Mouse (Mus musculus) lung, postnatal 36 days (tissue): ENCODE measurements around the gene Vmn1r86.
"Not testable (repeated sequence)": the region's sequence is repeated elsewhere in the genome, so short reads cannot be mapped to it uniquely, and the experiment has no call there.

ENCODE experiments used
- DNase-seq: peaks from one replicate; pipeline ENCODE4 v3.0.0; 2022; ENCODE audit warnings: mixed read lengths

Gene Vmn1r86

GRCm38 (mm10) chr7:13119817-13120216 is at the start of gene Vmn1r86:
Gene Vmn1r86, minus strand, starts transcription at chr7:13119917.
- DNase-seq = no peak

- no peak for DNase-seq
Measured at GRCm38 (mm10) chr7:13159268-13159667, 39.6 kb upstream of the Vmn1r86 start, which contains the start of gene Vmn1r88. Gene Vmn1r88, plus strand, starts transcription at chr7:13159568.

DNA sequence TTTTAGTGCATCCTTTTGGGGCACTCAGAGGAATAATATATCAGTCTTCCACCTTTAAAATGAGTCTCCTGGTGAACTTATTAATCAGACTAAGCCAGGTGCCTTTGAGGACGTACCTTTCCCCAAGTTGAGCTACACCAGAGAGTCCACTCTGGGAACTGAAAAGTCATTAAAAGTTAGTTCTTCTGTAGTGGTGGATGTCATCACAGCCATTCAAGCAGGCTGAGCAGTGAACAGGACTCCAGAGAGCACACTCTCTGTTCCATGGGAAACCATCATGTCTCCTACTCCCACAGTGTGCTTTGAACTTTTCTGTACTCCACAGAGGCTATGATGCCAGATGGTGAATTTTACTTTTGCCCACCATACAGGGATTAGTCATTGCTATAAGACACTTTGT is 20.3 kb upstream of the Vmn1r86 start, which contains the start of gene Vmn1r87:
Gene Vmn1r87 (minus strand): TSS at position 101 of the 400 bp plus-strand sequence.
- DNase-seq = no peak

DNA sequence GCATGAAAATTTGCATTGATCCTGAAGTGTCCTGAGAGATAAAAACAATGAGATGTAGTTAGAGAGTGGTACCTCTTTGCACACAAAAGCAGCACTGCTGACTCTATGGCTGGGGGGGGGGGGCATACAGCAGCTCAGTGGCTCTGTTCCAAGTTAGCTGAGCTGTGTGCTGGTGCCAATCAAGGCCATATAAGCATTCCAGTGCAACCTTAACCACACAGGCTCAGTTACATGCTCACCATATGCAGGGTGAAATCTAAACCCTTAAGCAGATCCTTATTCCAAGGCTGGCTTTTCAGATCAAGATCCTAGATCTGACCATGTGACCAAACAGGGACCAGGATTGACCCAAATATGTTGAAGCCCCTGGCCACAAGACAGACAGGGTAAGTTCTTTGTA is 17.6 kb upstream of the Vmn1r86 start:
- DNase-seq = no peak

DNA sequence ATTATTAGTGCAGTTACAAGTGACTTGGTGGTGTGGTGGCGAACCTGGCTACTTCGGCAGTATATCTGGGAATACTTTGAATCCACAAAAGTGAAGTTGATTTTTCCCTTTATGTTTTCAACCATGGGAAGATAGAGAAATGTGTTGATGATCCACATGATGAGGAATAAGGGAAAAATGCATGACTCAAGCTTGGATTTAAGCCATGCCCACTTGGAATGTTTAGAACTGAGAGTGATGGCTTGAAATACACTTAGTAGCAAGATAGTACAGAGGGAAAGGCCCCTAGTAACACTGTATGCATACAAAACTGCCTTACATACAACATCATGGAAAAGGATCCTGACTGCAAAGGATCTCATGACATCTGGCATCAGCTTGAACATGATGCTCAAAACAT is 12.1 kb upstream of the Vmn1r86 start:
- DNase-seq = no peak

DNA sequence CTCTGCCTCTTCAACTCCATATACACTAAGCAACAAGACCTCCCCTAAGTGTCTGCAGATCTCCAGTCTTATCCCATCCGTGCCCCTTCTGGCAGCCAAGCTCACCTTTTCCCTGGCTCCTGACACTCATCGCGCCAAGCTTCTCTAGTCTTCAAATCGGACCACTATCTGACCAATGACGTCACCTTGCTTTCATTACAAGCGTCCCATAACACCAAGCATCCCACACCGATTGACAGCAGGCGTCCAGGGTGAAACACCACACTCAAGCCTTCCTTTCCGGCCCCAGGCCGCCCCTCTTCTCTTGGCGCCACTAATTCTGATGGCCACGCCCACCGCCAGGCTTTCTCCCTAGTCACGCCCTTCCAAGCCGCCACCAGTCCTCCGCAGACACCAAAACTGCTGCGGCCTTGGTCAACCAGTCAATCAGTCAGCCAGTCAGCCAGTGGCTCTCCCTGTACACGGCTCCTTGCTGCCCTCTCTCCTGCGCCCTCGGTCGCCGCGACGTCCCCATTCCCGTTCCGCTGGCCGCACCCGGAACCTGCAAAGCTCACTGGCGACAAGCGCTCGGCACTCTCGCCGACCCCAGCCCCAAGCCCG is 3.9 kb upstream of the Vmn1r86 start:
- not testable (repeated sequence) for DNase-seq

DNA sequence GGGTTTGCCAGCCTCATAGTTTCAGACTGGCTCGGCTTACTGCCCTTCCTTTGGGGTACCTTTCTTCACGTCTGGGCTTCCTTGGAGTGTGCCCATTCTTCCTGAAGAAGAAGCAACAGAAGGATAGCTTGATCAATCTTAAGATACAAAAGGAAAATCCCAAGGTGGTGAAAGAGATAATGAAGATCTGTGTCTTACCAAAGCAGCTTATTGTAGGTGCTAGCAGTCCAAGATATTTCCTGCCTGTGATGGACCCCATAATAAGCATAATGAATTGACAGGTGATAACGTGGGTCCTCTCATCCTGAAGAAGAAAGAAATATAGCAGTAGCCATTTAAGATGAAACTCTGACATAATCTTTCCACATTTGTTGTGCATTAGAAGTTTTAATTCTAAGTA is 24.6 kb downstream of the Vmn1r86 start, which contains the start of gene Vmn1r85:
Gene Vmn1r85 (minus strand): TSS at position 101 of the 400 bp plus-strand sequence.
- DNase-seq = no peak

- no peak for DNase-seq
Measured at GRCm38 (mm10) chr7:13072293-13072692, 47.4 kb downstream of the Vmn1r86 start.

GRCm38 (mm10) chr7:13063399-13063798 is 56.3 kb downstream of the Vmn1r86 start:
- DNase-seq = not testable (repeated sequence)

DNA sequence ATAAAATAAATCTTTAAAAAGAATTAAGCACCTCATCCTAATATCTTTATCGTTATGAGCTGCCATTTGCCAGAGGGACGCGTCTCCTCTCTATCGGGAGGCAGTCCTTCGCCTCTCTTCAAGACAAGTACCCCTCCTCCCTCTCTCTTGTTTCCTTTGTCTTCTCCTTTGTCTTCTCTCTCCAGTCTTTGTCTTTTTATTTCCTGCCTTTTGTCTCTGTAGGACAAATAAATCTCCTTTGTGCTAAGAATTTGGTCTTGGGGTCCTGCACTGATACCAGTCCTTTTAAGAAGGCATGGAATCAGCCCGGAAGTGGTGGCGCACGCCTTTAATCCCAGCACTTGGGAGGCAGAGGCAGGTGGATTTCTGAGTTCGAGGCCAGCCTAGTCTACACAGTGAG is 60.2 kb downstream of the Vmn1r86 start:
- no peak for DNase-seq

DNA sequence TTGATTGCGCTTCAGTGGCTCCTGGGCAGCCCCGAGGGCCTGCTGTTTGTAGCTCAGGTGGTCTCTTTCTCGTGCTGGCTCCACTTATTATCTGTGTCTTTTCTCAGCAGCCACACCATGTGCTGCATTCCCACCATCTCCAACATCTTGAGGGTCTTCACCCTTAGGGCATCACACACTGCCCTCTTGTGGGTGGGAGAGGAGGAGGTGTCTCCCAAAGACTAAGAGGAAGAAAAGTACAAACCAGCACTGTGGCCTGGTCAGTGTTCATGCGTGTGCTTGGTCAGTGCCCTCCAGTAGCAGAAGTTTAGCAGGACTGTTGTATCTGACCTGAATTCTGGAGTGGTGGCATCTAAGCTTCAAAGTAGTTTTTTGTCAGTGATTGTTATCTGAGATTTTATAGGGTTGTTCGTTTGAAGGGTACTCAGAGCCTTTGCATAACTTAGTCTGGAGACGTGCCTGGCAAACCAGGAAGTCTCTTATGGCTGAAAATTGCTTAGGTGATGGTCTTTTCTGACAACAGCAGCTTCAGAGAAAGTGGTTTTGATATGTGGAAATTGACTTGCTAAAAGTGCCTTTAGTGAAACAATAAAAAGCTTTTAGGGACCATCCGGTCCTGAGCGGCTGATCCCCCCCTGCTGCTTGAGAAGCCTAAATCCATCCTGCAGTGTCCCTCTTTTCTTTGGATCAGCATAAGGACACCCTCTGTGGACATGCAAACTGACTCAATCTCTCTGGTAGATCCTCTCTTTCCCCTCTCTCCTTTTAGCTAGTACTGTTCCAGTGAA is 62.6 kb downstream of the Vmn1r86 start:
- no peak for DNase-seq

- peak; percentile 97 for DNase-seq
Measured at GRCm38 (mm10) chr7:13054287-13055010, 65.3 kb downstream of the Vmn1r86 start, which contains the start of gene Mzf1. Gene Mzf1, minus strand, starts transcription at chr7:13054764.

- DNase-seq = no peak
Measured at GRCm38 (mm10) chr7:13053961-13054286, 65.8 kb downstream of the Vmn1r86 start.

GRCm38 (mm10) chr7:13053501-13053900 is 66.2 kb downstream of the Vmn1r86 start:
- DNase-seq = no peak

DNA sequence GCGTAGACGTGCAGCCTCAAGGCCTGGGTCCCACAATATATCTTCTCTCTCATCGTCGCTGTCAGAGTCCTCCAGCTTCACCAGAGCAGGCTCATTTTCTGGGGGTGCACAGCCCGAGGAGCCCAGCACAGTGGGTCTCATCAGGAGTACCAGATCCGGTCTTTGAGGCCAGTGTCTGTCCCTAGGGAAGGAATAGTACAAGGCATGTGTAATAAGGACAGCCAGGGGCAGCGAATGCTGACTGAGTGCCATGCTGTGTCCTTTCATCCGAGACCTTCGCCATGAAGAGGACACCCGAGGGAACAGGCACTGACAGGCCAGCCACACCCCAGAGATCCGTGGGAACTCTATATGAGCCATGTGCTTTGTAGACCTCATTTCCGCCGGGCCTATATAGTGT is 66.7 kb downstream of the Vmn1r86 start:
- DNase-seq = no peak
